Mouse (Mus musculus) thymus, postnatal 14 days (tissue): ENCODE measurements around the gene Lrrc38.

Experiments
- DNase-seq: peaks from one replicate; pipeline ENCODE4 v3.0.0; 2021

The Lrrc38 gene

GRCm38 (mm10) chr4:143350047-143351015 lies 774 bp downstream of the Lrrc38 start:
- DNase-seq = no peak

DNA sequence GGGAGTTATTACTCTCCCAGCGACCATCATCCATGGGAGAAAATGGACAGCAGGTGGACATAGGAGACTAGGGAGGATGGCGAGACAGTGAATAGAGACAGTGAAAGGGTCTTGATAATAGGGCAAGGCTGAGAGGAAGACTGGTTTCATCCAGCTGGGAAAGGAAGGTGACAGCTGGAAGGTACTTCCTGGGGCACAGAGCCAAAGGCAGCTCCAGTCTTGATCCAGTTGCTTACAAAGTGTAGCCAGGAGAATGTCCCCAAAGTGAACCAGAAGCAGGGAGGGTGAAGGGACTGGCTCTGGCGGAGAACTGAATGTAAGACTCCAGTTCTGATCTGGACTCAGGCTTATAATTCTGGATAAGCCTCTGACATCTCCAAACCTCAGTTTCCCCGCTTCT lies 2.7 kb downstream of the Lrrc38 start:
- no peak for DNase-seq

DNA sequence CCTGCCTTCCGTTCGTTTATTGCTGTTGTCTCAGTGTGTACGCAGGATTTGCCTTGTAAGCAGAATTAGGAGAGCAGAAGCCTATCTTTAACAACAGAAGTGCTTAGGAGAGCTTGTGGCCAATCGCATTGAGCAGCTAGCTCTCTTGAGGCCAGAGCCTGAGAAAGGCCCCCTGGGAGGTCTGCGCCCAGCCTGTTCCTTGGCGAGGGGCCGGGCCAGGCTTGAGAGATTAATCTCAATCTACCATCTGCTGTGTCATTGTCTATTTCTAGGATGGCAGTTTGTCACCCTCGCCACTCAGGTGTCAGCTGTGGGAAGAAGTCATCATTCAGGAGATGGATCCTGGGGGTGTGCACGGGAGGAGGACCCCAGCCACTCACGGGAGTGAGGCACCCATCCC lies 12.0 kb downstream of the Lrrc38 start:
- DNase-seq = no peak

- DNase-seq = no peak
Observed at GRCm38 (mm10) chr4:143366415-143367041, 17.0 kb downstream of the Lrrc38 start.

DNA sequence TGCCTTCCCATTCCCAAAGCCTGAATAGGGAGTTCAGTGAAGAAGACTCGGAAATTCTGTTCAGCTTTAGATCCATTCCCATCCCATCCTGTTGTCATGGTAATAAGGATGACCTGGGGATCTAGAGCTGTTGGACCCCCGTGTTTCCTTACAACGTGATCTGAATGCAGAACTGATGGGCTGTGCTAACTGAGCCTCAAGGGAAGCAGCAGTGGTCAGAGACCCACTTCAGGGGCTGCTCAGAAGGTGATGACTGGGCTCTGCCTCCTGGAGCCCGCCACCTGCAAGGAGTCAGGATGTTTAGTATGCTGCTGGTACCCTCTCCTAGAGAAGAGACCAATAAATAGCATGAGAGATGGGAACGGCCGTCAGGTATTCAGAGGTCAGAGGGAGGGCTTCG lies 29.9 kb downstream of the Lrrc38 start:
- no peak for DNase-seq

DNA sequence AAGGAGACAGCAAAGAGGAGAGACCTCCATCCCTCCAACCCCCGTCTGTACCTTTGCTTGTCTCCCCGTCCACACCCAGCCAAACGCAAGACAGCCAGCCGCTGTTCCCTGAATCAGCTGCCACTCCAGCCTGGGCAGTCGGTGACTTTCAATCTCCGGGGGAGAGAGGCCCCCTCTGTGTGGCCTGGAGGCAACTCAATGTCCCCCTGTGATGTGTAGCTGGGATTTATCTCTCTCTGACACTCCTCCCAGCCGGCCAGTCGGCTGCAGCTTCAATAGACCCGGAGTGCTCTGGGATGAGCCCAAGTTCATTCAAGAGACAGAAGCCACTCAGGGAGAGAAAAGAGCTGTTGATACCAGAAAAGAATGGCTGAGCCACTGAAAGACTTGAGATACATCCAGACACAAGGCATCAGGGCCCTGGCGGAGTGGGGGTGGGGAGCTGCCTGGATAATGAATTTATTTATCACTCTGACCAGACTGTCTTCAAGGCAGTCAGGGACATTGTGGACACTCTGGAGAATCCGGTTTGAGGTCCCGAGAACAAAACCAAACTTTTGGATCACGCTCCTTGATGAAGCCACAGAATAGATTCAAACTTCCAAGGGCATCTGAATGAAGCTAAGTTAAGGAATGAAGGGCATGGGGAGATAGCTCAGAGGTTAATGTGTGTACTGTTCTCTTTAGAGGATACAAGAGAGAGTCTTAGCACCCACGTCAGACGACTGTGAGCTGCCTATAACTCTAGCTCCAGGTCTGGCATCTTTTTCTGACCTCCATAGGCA lies 30.6 kb downstream of the Lrrc38 start:
- no peak for DNase-seq

GRCm38 (mm10) chr4:143380716-143381004 lies 31.1 kb downstream of the Lrrc38 start:
- peak; percentile 20 for DNase-seq

GRCm38 (mm10) chr4:143382163-143382562 lies 32.6 kb downstream of the Lrrc38 start:
- no peak for DNase-seq

DNA sequence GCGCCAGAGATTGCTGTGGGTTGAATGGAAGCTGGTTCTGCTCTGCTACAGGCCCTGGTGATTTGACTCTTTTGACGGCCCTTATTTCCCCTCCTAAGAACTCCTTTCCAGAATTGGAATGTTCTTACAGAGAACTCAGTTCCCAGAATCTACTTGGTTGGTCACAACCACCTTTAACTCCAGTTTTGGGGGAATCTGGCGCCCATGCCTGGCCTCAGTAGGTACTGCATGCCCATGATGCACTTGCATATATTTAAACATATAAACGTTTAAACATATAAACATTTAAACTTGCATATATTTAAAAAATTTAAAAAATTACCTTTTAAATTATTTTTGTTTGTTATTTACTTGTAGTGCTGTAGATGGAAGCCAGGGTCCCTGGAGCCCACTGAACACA lies 34.1 kb downstream of the Lrrc38 start:
- DNase-seq = no peak

GRCm38 (mm10) chr4:143388955-143389702 lies 39.6 kb downstream of the Lrrc38 start:
- DNase-seq = peak; percentile 34

- no peak for DNase-seq
Observed at GRCm38 (mm10) chr4:143394181-143394580, 44.6 kb downstream of the Lrrc38 start, which contains the start of gene Pramel1. Gene Pramel1, plus strand, starts transcription at chr4:143394428.

- DNase-seq = peak; percentile 9
Observed at GRCm38 (mm10) chr4:143411566-143412218, 62.1 kb downstream of the Lrrc38 start.

GRCm38 (mm10) chr4:143412219-143413092 lies 62.9 kb downstream of the Lrrc38 start, which contains the start of gene Pramef8:
Gene Pramef8, plus strand, starts transcription at chr4:143412426.
- peak; percentile 88 for DNase-seq

GRCm38 (mm10) chr4:143413621-143414020 lies 64.1 kb downstream of the Lrrc38 start:
- no peak for DNase-seq

GRCm38 (mm10) chr4:143414121-143414520 lies 64.6 kb downstream of the Lrrc38 start:
- no peak for DNase-seq
